Mouse (Mus musculus): ENCODE measurements at regions not wholly inside any gene's neighbourhood (a gene's known extent, or its start where the extent isn't known, plus 50 kb on each side); places are given as distances from the start of the nearest gene placed in this dataset.

- 80% methylated on average over 8 of the region's 8 CpGs for WGBS
- peak; percentile 22 for DNase-seq
- H3K27me3 ChIP-seq (ENCODE audit: control insufficient read depth, insufficient read depth, low read length), result no peaks in the 10 kb centered on the region
- H3K36me3 ChIP-seq (ENCODE audit: control insufficient read depth, insufficient read depth, low read length), result no peaks in the 10 kb centered on the region
- no peak for TF ChIP-seq POLR2A (IDR thresholded peaks at IDR 0.05; ENCODE audit: control insufficient read depth, extremely low read depth, insufficient read depth, low read length, poor library complexity)
- TF ChIP-seq CTCF (IDR thresholded peaks at IDR 0.05; ENCODE audit: borderline replicate concordance, control insufficient read depth, extremely low read depth, insufficient read depth, low read length, poor library complexity), result no peak
- no peak overlapping the region for H3K4me3 ChIP-seq (ENCODE audit: control insufficient read depth, insufficient read depth, low read length)
- peaks cover 3% of the 10 kb centered on the region for H3K4me1 ChIP-seq (replicated peaks; ENCODE audit: control insufficient read depth, insufficient read depth, low read length)
- H3K27ac ChIP-seq (ENCODE audit: control insufficient read depth, insufficient read depth, low read length), result no peak overlapping the region
Observed at GRCm38 (mm10) chr1:137332108-137332769, 372.0 kb upstream of the Nr5a2 start.

- TF ChIP-seq CTCF (IDR thresholded peaks at IDR 0.05; ENCODE audit: borderline replicate concordance, control insufficient read depth, extremely low read depth, insufficient read depth, low read length, poor library complexity) (no peak), POLR2A (IDR thresholded peaks at IDR 0.05; ENCODE audit: control insufficient read depth, extremely low read depth, insufficient read depth, low read length, poor library complexity) (no peak)
- Histone ChIP-seq H3K27ac (ENCODE audit: control insufficient read depth, insufficient read depth, low read length) (no peak overlapping the region), H3K4me1 (replicated peaks; ENCODE audit: control insufficient read depth, insufficient read depth, low read length) (peaks cover 3% of the 10 kb centered on the region), H3K4me3 (ENCODE audit: control insufficient read depth, insufficient read depth, low read length) (no peak overlapping the region), H3K27me3 (ENCODE audit: control insufficient read depth, insufficient read depth, low read length) (no peaks in the 10 kb centered on the region), H3K36me3 (ENCODE audit: control insufficient read depth, insufficient read depth, low read length) (no peaks in the 10 kb centered on the region)
- no peak for DNase-seq
- 52% methylated on average over 5 of the region's 5 CpGs for whole genome bisulfite sequencing
Observed at GRCm38 (mm10) chr1:137331746-137332107, 371.5 kb upstream of the Nr5a2 start.

GRCm38 (mm10) chr1:137330634-137331033 is 370.4 kb upstream of the Nr5a2 start:
- no peaks in the 10 kb centered on the region for H3K36me3 ChIP-seq (ENCODE audit: control insufficient read depth, insufficient read depth, low read length)
- H3K4me3 ChIP-seq (ENCODE audit: control insufficient read depth, insufficient read depth, low read length), result no peak overlapping the region
- H3K27ac ChIP-seq (ENCODE audit: control insufficient read depth, insufficient read depth, low read length), result no peak overlapping the region
- peaks cover 3% of the 10 kb centered on the region for H3K4me1 ChIP-seq (replicated peaks; ENCODE audit: control insufficient read depth, insufficient read depth, low read length)
- 16% methylated on average over 3 of the region's 3 CpGs for WGBS
- no peaks in the 10 kb centered on the region for H3K27me3 ChIP-seq (ENCODE audit: control insufficient read depth, insufficient read depth, low read length)
- TF ChIP-seq CTCF (IDR thresholded peaks at IDR 0.05; ENCODE audit: borderline replicate concordance, control insufficient read depth, extremely low read depth, insufficient read depth, low read length, poor library complexity), result no peak
- TF ChIP-seq POLR2A (IDR thresholded peaks at IDR 0.05; ENCODE audit: control insufficient read depth, extremely low read depth, insufficient read depth, low read length, poor library complexity), result no peak
- DNase-seq, result peak; percentile 81

GRCm38 (mm10) chr1:137323884-137324594 is 363.8 kb upstream of the Nr5a2 start:
- Histone ChIP-seq H3K4me1 (replicated peaks; ENCODE audit: control insufficient read depth, insufficient read depth, low read length) (0 out of 2 replicates have a peak, but pooled peaks cover 5% of the 10 kb centered on the region), H3K27me3 (ENCODE audit: control insufficient read depth, insufficient read depth, low read length) (no peaks in the 10 kb centered on the region), H3K27ac (ENCODE audit: control insufficient read depth, insufficient read depth, low read length) (no peak overlapping the region), H3K4me3 (ENCODE audit: control insufficient read depth, insufficient read depth, low read length) (no peak overlapping the region), H3K36me3 (ENCODE audit: control insufficient read depth, insufficient read depth, low read length) (no peaks in the 10 kb centered on the region)
- TF ChIP-seq CTCF (IDR thresholded peaks at IDR 0.05; ENCODE audit: borderline replicate concordance, control insufficient read depth, extremely low read depth, insufficient read depth, low read length, poor library complexity) (peak; percentile 72; the same call in 1 of the 2 replicates), POLR2A (IDR thresholded peaks at IDR 0.05; ENCODE audit: control insufficient read depth, extremely low read depth, insufficient read depth, low read length, poor library complexity) (no peak)
- peak; percentile 66 for DNase-seq
- 66% methylated on average over 8 of the region's 8 CpGs for WGBS

GRCm38 (mm10) chr1:137323035-137323680 is 362.9 kb upstream of the Nr5a2 start:
- Histone ChIP-seq H3K27ac (ENCODE audit: control insufficient read depth, insufficient read depth, low read length) (no peak overlapping the region), H3K4me1 (replicated peaks; ENCODE audit: control insufficient read depth, insufficient read depth, low read length) (0 out of 2 replicates have a peak, but pooled peaks cover 5% of the 10 kb centered on the region), H3K27me3 (ENCODE audit: control insufficient read depth, insufficient read depth, low read length) (no peaks in the 10 kb centered on the region), H3K4me3 (ENCODE audit: control insufficient read depth, insufficient read depth, low read length) (no peak overlapping the region), H3K36me3 (ENCODE audit: control insufficient read depth, insufficient read depth, low read length) (no peaks in the 10 kb centered on the region)
- TF ChIP-seq CTCF (IDR thresholded peaks at IDR 0.05; ENCODE audit: borderline replicate concordance, control insufficient read depth, extremely low read depth, insufficient read depth, low read length, poor library complexity), result no peak
- TF ChIP-seq POLR2A (IDR thresholded peaks at IDR 0.05; ENCODE audit: control insufficient read depth, extremely low read depth, insufficient read depth, low read length, poor library complexity), result no peak
- DNase-seq, result peak; percentile 32
- WGBS, result 85% methylated on average over 2 of the region's 2 CpGs

GRCm38 (mm10) chr1:137302757-137303422 is 342.6 kb upstream of the Nr5a2 start:
- WGBS, result 89% methylated on average over 5 of the region's 5 CpGs

More at GRCm38 (mm10) chr1:137302757-137303422, 342.6 kb upstream of the Nr5a2 start:
- Histone ChIP-seq H3K4me3 (ENCODE audit: control insufficient read depth, insufficient read depth, low read length) (no peak overlapping the region), H3K27me3 (ENCODE audit: control insufficient read depth, insufficient read depth, low read length) (no peaks in the 10 kb centered on the region), H3K27ac (ENCODE audit: control insufficient read depth, insufficient read depth, low read length) (no peak overlapping the region), H3K4me1 (replicated peaks; ENCODE audit: control insufficient read depth, insufficient read depth, low read length) (no peaks in the 10 kb centered on the region), H3K36me3 (ENCODE audit: control insufficient read depth, insufficient read depth, low read length) (no peaks in the 10 kb centered on the region)
- no peak for TF ChIP-seq POLR2A (IDR thresholded peaks at IDR 0.05; ENCODE audit: control insufficient read depth, extremely low read depth, insufficient read depth, low read length, poor library complexity)
- TF ChIP-seq CTCF (IDR thresholded peaks at IDR 0.05; ENCODE audit: borderline replicate concordance, control insufficient read depth, extremely low read depth, insufficient read depth, low read length, poor library complexity), result no peak
- DNase-seq, result no peak

Measured in thymus, adult 2 months (tissue).